Mouse (Mus musculus): ENCODE measurements around the gene Aqp2.

DNA sequence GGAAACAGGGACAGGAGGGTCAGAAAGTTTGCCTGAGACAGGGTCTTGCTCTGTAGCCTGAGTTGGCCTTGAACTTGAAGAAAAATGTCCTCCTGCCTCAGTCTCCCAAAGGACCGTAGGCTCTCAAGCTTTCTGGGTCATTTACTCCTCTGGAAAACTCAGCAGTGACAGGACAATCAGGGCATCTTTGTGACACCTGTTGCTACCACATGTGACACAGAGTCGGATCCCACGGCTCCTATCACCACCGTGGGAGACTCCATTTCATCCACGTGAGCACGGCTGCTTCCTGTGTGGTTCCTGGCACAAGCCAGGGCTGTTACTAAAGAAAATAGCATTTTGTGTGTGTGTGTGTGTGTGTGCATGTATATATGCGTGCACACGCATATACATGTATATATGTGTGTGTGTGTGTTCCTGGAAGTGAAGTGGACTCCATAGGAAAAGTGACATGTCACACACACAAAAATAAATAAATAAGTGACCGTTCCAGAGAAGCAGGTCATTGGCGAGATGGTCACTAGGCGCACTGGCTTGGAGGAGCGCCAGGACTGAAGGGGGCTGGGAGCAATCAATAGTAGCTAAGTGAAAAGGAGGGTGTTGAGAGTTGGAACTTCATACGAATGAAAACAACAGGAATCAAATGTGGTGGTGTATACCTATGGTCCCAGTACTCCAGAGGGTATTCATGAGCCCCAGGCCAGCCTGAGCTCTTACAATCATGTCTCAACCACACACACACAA is 29.7 kb downstream of the Aqp2 start:
- TF ChIP-seq MAFK (IDR thresholded peaks at IDR 0.05; ENCODE audit: insufficient replicate concordance, low read length): no peak
- TF ChIP-seq JUN (IDR thresholded peaks at IDR 0.05; ENCODE audit: insufficient read depth, low read depth, low read length): no peak
- TF ChIP-seq UBTF (IDR thresholded peaks at IDR 0.05; ENCODE audit: low read depth, low read length): no peak
- TF ChIP-seq CTCF (conservative IDR thresholded peaks at IDR 0.05 in 1 of 2, IDR thresholded peaks at IDR 0.05 in 1 of 2; ENCODE audit: low read depth in 2 of 2, low read length in 2 of 2): no peak
- TF ChIP-seq POLR2A (IDR thresholded peaks at IDR 0.05; ENCODE audit: low read depth, low read length): no peak
- TF ChIP-seq KAT2A (IDR thresholded peaks at IDR 0.05; ENCODE audit: insufficient replicate concordance, low read length): no peak
- TF ChIP-seq EP300 (IDR thresholded peaks at IDR 0.05; ENCODE audit: low read length): no peak
